In genomic region chr11:69233141-69233540, GRCm38 (mm10) we compare ENCODE assay signal across 17 mouse cellular contexts.
DNase-seq lines count a peak whose midpoint lies in the region.
"Had no signal": no experiment of that assay in that cellular context is flagged by ENCODE, and none has a peak within 500 bp of the region (broad histone marks: within the 10 kb centered on the region; RNA-seq: fewer than 3 reads in every experiment).

No protein-coding gene starts in this region.

- DNase-seq in 416B (ENCODE audit: low read depth): peak; percentile 65
- peak; percentile 51 for DNase-seq in CD4-positive helper T cell, adult 2 months (ENCODE audit: low read depth, low spot score)
- DNase-seq in induced T-regulatory cell, adult 2 months (ENCODE audit: low read depth): peak; percentile 74
- no peak for DNase-seq in retina, postnatal 1 day
- no peak for DNase-seq in urinary bladder, postnatal 10 days (ENCODE audit: low spot score)
- no peak for DNase-seq in embryo, embryonic 10.5 days (ENCODE audit: low spot score)
- DNase-seq: adrenal gland, adult 8-10 months; adrenal gland, postnatal 14 days; adrenal gland, postnatal 36 days; B cell, adult 2 months; cerebellum, adult 11-12 months; cerebellum, adult 2 months; cerebellum, adult 9-10 months; cerebellum, postnatal 10 days; cerebellum, postnatal 25 days; embryo, embryonic 11 days; forebrain, postnatal 0 days had no signal

Comparison
In these comparisons a context has a peak if more than half of its experiments do, and no peak if none do; other contexts are left out.
1. DNase-seq: peak in 416B (single experiment), CD4-positive helper T cell, adult 2 months (single experiment) and induced T-regulatory cell, adult 2 months (single experiment); none in retina, postnatal 1 day (single experiment), urinary bladder, postnatal 10 days (single experiment) and embryo, embryonic 10.5 days (single experiment).